Mouse (Mus musculus): ENCODE measurements at regions not wholly inside any gene's neighbourhood (a gene's known extent, or its start where the extent isn't known, plus 50 kb on each side); places are given as distances from the start of the nearest gene placed in this dataset.

DNA sequence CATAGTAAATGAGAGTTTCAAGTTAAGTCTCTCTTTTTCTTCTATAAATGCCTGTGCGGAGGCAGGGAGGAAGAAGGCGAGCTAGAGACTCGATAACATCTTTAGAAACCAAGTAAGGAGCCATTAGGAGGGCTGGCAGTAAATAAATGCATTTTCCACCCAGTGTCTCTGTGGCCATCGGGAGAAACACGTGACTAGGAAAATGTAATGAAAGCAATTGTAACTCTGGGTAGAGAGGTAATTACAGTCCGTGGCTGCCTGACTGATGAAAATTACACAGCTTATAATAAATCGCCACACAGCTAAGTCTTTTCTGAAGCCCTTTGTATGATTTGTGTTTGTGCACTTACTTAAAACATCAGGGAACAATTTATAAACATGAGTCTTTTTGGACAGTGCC lies 77.4 kb upstream of the Cox10 start:
- no peak for DNase-seq (ENCODE audit: low spot score)
- H3K4me3 ChIP-seq (replicated peaks; ENCODE audit: low read length), result no peak overlapping the region
- H3K9me3 ChIP-seq (ENCODE audit: control insufficient read depth, low read length), result no peaks in the 10 kb centered on the region
- no peak overlapping the region for H3K27ac ChIP-seq (replicated peaks; ENCODE audit: low read depth, low read length)
- H3K27me3 ChIP-seq (ENCODE audit: control insufficient read depth, insufficient read depth, low read length), result no peaks in the 10 kb centered on the region; the same call in 1 of the 2 replicates
- ATAC-seq (ENCODE audit: low FRiP score, low read depth), result no peak
- no peak overlapping the region for H3K4me2 ChIP-seq (replicated peaks; ENCODE audit: low read depth, low read length, severe bottlenecking)
- no peak overlapping the region for H3K9ac ChIP-seq (ENCODE audit: low read depth, low read length, severe bottlenecking)
- 35% methylated on average over 7 of the region's 7 CpGs for WGBS
- H3K36me3 ChIP-seq (ENCODE audit: control insufficient read depth, insufficient read depth, low read length), result no peaks in the 10 kb centered on the region
- no peak for TF ChIP-seq POLR2A (IDR thresholded peaks at IDR 0.05; ENCODE audit: borderline replicate concordance, extremely low read depth, insufficient read depth, insufficient read length)
- H3K4me1 ChIP-seq (ENCODE audit: control insufficient read depth, insufficient read depth, low read length), result peaks cover 4% of the 10 kb centered on the region; the same call in 1 of the 2 replicates

DNA sequence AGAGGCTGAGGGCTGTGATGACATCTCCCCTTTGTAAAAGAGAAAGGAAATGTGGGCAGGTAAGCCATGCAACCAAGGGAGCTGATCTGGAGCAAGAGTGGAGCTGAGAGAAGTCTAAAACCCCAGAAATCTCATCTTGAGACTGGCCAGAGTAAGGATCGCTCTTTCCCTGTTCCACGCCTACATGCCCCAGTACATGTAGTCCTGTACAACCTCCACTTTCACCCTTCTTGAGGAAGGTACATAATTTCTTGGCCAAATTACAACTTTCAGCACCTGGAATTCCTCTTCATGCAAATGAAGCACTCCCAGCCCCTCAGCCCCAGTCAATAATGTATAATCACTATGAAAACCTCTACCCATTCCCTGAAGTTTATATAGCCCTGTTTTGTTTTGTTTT lies 60.2 kb upstream of the Cox10 start:
- no peaks in the 10 kb centered on the region for H3K4me1 ChIP-seq (ENCODE audit: control insufficient read depth, insufficient read depth, low read length)
- no peak overlapping the region for H3K9ac ChIP-seq (ENCODE audit: low read depth, low read length, severe bottlenecking)
- TF ChIP-seq POLR2A (IDR thresholded peaks at IDR 0.05; ENCODE audit: borderline replicate concordance, extremely low read depth, insufficient read depth, insufficient read length), result no peak
- H3K27me3 ChIP-seq (ENCODE audit: control insufficient read depth, insufficient read depth, low read length), result no peaks in the 10 kb centered on the region
- DNase-seq (ENCODE audit: low spot score) (no peak), ATAC-seq (ENCODE audit: low FRiP score, low read depth) (no peak)
- no peaks in the 10 kb centered on the region for H3K36me3 ChIP-seq (ENCODE audit: control insufficient read depth, insufficient read depth, low read length)
- H3K4me2 ChIP-seq (replicated peaks; ENCODE audit: low read depth, low read length, severe bottlenecking), result no peak overlapping the region
- no peak overlapping the region for H3K4me3 ChIP-seq (replicated peaks; ENCODE audit: low read length)
- no peaks in the 10 kb centered on the region for H3K9me3 ChIP-seq (ENCODE audit: control insufficient read depth, low read length)
- 100% methylated on average over 2 of the region's 2 CpGs for WGBS
- H3K27ac ChIP-seq (replicated peaks; ENCODE audit: low read depth, low read length), result no peak overlapping the region

DNA sequence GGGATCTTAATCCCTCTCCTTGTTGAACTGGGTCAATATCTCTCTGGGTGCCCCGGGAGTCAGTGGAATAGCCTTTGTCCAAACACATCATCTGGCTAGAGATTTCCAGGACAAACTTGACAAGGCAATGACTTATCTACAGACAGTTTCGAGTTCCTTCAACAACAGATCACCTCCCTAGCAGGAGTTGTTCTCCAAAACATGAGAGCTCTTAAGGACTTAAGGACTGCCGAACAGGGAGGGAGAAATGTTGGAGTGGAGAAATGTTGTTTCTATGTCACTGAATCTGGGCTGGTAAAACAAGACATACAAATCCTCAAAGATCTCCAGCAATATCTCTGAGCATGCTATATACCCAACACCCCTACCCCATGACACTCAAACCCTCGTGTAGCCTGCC lies 59.7 kb upstream of the Cox10 start:
- TF ChIP-seq POLR2A (IDR thresholded peaks at IDR 0.05; ENCODE audit: borderline replicate concordance, extremely low read depth, insufficient read depth, insufficient read length), result no peak
- no peaks in the 10 kb centered on the region for H3K36me3 ChIP-seq (ENCODE audit: control insufficient read depth, insufficient read depth, low read length)
- H3K4me2 ChIP-seq (replicated peaks; ENCODE audit: low read depth, low read length, severe bottlenecking), result no peak overlapping the region
- 77% methylated on average over 4 of the region's 4 CpGs for WGBS
- no peak overlapping the region for H3K9ac ChIP-seq (ENCODE audit: low read depth, low read length, severe bottlenecking)
- no peaks in the 10 kb centered on the region for H3K9me3 ChIP-seq (ENCODE audit: control insufficient read depth, low read length)
- no peak for ATAC-seq (ENCODE audit: low FRiP score, low read depth)
- no peak overlapping the region for H3K27ac ChIP-seq (replicated peaks; ENCODE audit: low read depth, low read length)
- no peaks in the 10 kb centered on the region for H3K4me1 ChIP-seq (ENCODE audit: control insufficient read depth, insufficient read depth, low read length)
- H3K4me3 ChIP-seq (replicated peaks; ENCODE audit: low read length), result no peak overlapping the region
- no peak for DNase-seq (ENCODE audit: low spot score)
- no peaks in the 10 kb centered on the region for H3K27me3 ChIP-seq (ENCODE audit: control insufficient read depth, insufficient read depth, low read length)

DNA sequence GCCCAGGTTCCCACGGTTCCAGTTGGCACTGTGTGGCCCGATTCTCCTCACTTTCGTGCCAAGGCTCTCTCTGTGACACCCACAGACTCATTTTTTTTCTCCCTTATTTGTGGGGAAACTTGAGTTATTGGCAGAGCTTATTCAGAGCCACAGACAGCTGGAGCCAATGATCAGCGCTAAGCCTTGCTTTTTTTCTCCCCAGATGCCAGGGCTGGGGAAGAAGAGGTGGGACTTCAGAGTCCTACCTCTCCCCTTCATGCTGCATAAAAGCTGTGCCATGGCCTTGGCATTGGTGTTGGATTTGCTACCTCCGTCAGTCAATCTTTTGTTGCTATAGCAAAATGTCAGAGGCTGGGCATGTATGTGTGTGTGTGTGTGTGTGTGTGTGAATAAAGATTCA lies 56.5 kb upstream of the Cox10 start:
- DNase-seq (ENCODE audit: low spot score) (no peak), ATAC-seq (ENCODE audit: low FRiP score, low read depth) (no peak)
- Histone ChIP-seq H3K27ac (replicated peaks; ENCODE audit: low read depth, low read length) (no peak overlapping the region), H3K27me3 (ENCODE audit: control insufficient read depth, insufficient read depth, low read length) (no peaks in the 10 kb centered on the region), H3K4me3 (replicated peaks; ENCODE audit: low read length) (no peak overlapping the region), H3K9ac (ENCODE audit: low read depth, low read length, severe bottlenecking) (no peak overlapping the region), H3K4me1 (ENCODE audit: control insufficient read depth, insufficient read depth, low read length) (no peaks in the 10 kb centered on the region), H3K9me3 (ENCODE audit: control insufficient read depth, low read length) (no peaks in the 10 kb centered on the region), H3K4me2 (replicated peaks; ENCODE audit: low read depth, low read length, severe bottlenecking) (no peak overlapping the region), H3K36me3 (ENCODE audit: control insufficient read depth, insufficient read depth, low read length) (no peaks in the 10 kb centered on the region)
- TF ChIP-seq POLR2A (IDR thresholded peaks at IDR 0.05; ENCODE audit: borderline replicate concordance, extremely low read depth, insufficient read depth, insufficient read length), result no peak
- 93% methylated on average over 5 of the region's 5 CpGs for WGBS

GRCm38 (mm10) chr11:64135308-64135591 lies 56.0 kb upstream of the Cox10 start:
- 69% methylated on average over 2 of the region's 2 CpGs for WGBS
- ATAC-seq (ENCODE audit: low FRiP score, low read depth), result no peak

More at GRCm38 (mm10) chr11:64135308-64135591, 56.0 kb upstream of the Cox10 start:
- H3K9me3 ChIP-seq (ENCODE audit: control insufficient read depth, low read length), result no peaks in the 10 kb centered on the region
- H3K4me2 ChIP-seq (replicated peaks; ENCODE audit: low read depth, low read length, severe bottlenecking), result no peak overlapping the region
- no peak overlapping the region for H3K27ac ChIP-seq (replicated peaks; ENCODE audit: low read depth, low read length)
- no peak for DNase-seq (ENCODE audit: low spot score)
- no peak overlapping the region for H3K4me3 ChIP-seq (replicated peaks; ENCODE audit: low read length)
- no peaks in the 10 kb centered on the region for H3K27me3 ChIP-seq (ENCODE audit: control insufficient read depth, insufficient read depth, low read length)
- no peak for TF ChIP-seq POLR2A (IDR thresholded peaks at IDR 0.05; ENCODE audit: borderline replicate concordance, extremely low read depth, insufficient read depth, insufficient read length)
- no peak overlapping the region for H3K9ac ChIP-seq (ENCODE audit: low read depth, low read length, severe bottlenecking)
- no peaks in the 10 kb centered on the region for H3K36me3 ChIP-seq (ENCODE audit: control insufficient read depth, insufficient read depth, low read length)
- no peaks in the 10 kb centered on the region for H3K4me1 ChIP-seq (ENCODE audit: control insufficient read depth, insufficient read depth, low read length)
